Mouse (Mus musculus) layer of hippocampus, adult 2 months (tissue): ENCODE results near the gene Scrn3. TPM values are rescaled to one million over a fixed set of nuclear protein-coding genes. Genes with fewer than 3 reads are reported as not detected.

Experiments used
- DNase-seq, 2 experiments: peaks; one replicate each; pipeline ENCODE4 v3.0.0; 2022; ENCODE audit warnings: low spot score in 2 of 2
- H3K27ac ChIP-seq: fragments of 200-600 bp; 2 replicates; pipeline ENCODE4 v1.8.1; 2022
- H3K4me3 ChIP-seq: fragments of 200-600 bp; 2 replicates; pipeline ENCODE4 v1.8.1; 2022; ENCODE audit warnings: mild to moderate bottlenecking
- CTCF ChIP-seq: fragments of 200-600 bp; conservative IDR thresholded peaks from 2 replicates; pipeline ENCODE4 v1.8.1; 2022; ENCODE audit warnings: antibody characterized with exemption, mild to moderate bottlenecking, moderate library complexity
- total RNA-seq, 2 experiments: library from RNA; stranded (reverse); gene quantifications; 2 replicates each; pipeline ENCODE4 v1.2.3; 2021

The Scrn3 gene
- total RNA-seq, 2 experiments from 2014 or later = 19.3 to 22.3 TPM

- TF ChIP-seq CTCF = no peak
- no peak overlapping the region for H3K27ac ChIP-seq
- DNase-seq = no peak
- no peak overlapping the region for H3K4me3 ChIP-seq
Observed at GRCm38 (mm10) chr2:73270593-73271458, 41.6 kb upstream of the Scrn3 start.

GRCm38 (mm10) chr2:73271459-73272161, 40.8 kb upstream of the Scrn3 start, which contains the start of gene Sp9:
TSS of gene Sp9 (plus strand) at chr2:73271925.
- peak within 1 kb of the TSS; percentile 26; the same call in 1 of the 2 replicates for H3K4me3 ChIP-seq
- no peak within 1 kb of the TSS for H3K27ac ChIP-seq

GRCm38 (mm10) chr2:73272351-73273248, 39.8 kb upstream of the Scrn3 start:
- H3K27ac ChIP-seq = no peak overlapping the region; the same call in 1 of the 2 replicates
- TF ChIP-seq CTCF = no peak
- H3K4me3 ChIP-seq = peak overlapping the region; percentile 26
- no peak for DNase-seq

More at GRCm38 (mm10) chr2:73271459-73272161, 40.8 kb upstream of the Scrn3 start, which contains the start of gene Sp9:
- TF ChIP-seq CTCF = no peak
- peak in 1 of 2 experiments; percentile 45 for DNase-seq

GRCm38 (mm10) chr2:73273249-73274118, 38.9 kb upstream of the Scrn3 start:
- DNase-seq = no peak
- TF ChIP-seq CTCF = no peak
- H3K27ac ChIP-seq = no peak overlapping the region; the same call in 1 of the 2 replicates
- H3K4me3 ChIP-seq = peak overlapping the region; percentile 25

GRCm38 (mm10) chr2:73274119-73274920, 38.1 kb upstream of the Scrn3 start:
- TF ChIP-seq CTCF = no peak

GRCm38 (mm10) chr2:73275261-73276040, 37.0 kb upstream of the Scrn3 start:
- TF ChIP-seq CTCF = no peak
- H3K4me3 ChIP-seq = no peak overlapping the region
- H3K27ac ChIP-seq = no peak overlapping the region
- DNase-seq = no peak

More at GRCm38 (mm10) chr2:73274119-73274920, 38.1 kb upstream of the Scrn3 start:
- no peak for DNase-seq
- Histone ChIP-seq H3K4me3 (peak overlapping the region; percentile 34), H3K27ac (no peak overlapping the region)

- DNase-seq = no peak
- no peak overlapping the region for H3K4me3 ChIP-seq
- TF ChIP-seq CTCF = no peak
- H3K27ac ChIP-seq = no peak overlapping the region
Observed at GRCm38 (mm10) chr2:73276141-73276571, 36.2 kb upstream of the Scrn3 start.

- no peak overlapping the region; the same call in 1 of the 2 replicates for H3K27ac ChIP-seq
Observed at GRCm38 (mm10) chr2:73277021-73277708, 35.2 kb upstream of the Scrn3 start.

GRCm38 (mm10) chr2:73277709-73278075, 34.7 kb upstream of the Scrn3 start:
- no peak for DNase-seq
- Histone ChIP-seq H3K27ac (no peak overlapping the region; the same call in 1 of the 2 replicates), H3K4me3 (no peak overlapping the region)
- no peak for TF ChIP-seq CTCF

More at GRCm38 (mm10) chr2:73277021-73277708, 35.2 kb upstream of the Scrn3 start:
- peak overlapping the region; percentile 9; the same call in 1 of the 2 replicates for H3K4me3 ChIP-seq
- DNase-seq = no peak
- TF ChIP-seq CTCF = no peak
